Mouse (Mus musculus) liver, embryonic 12.5 days (tissue): Measurements from ENCODE around the gene Bnipl. TPM values are rescaled to one million over a fixed set of nuclear protein-coding genes. Genes with fewer than 3 reads are reported as not detected.

ENCODE experiments used
- ATAC-seq: fragments of 200-750 bp; cut with Nextera tagmentation; 2 replicates; pipeline ENCODE4 v1.8.0; 2017; ENCODE audit warnings: moderate number of reproducible peaks, mild to moderate bottlenecking, moderate library complexity
- H3K27ac ChIP-seq: fragments of 300-500 bp; sonication (generic); 2 replicates; pipeline ENCODE4 v1.5.1; 2016; ENCODE audit warnings: mild to moderate bottlenecking
- H3K27me3 ChIP-seq: fragments of 300-500 bp; sonication (generic); replicated peaks from 2 replicates; pipeline ENCODE4 v1.6.1; 2016; ENCODE audit warnings: mild to moderate bottlenecking, moderate library complexity
- H3K36me3 ChIP-seq: fragments of 300-500 bp; sonication (generic); 2 replicates; pipeline ENCODE4 v1.6.1; 2016; ENCODE audit warnings: mild to moderate bottlenecking, moderate library complexity
- H3K4me1 ChIP-seq: fragments of 300-500 bp; sonication (generic); 2 replicates; pipeline ENCODE4 v1.6.1; 2016
- H3K4me2 ChIP-seq: fragments of 300-500 bp; sonication (generic); 2 replicates; pipeline ENCODE4 v1.6.1; 2016; ENCODE audit warnings: mild to moderate bottlenecking, moderate library complexity
- H3K4me3 ChIP-seq: fragments of 300-500 bp; sonication (generic); 2 replicates; pipeline ENCODE4 v1.5.1; 2016; ENCODE audit warnings: mild to moderate bottlenecking, moderate library complexity
- H3K9ac ChIP-seq: fragments of 300-500 bp; sonication (generic); 2 replicates; pipeline ENCODE4 v1.6.1; 2016; ENCODE audit warnings: mild to moderate bottlenecking, moderate library complexity
- H3K9me3 ChIP-seq: fragments of 300-500 bp; sonication (generic); replicated peaks from 2 replicates; pipeline ENCODE4 v1.6.1; 2016; ENCODE audit warnings: mild to moderate bottlenecking, moderate library complexity
- WGBS: fragments of 180-500 bp; shearing (Covaris S2); methylation state at CpG from one replicate; pipeline ENCODE4 v1.1.7; 2016; ENCODE audit not compliant: insufficient replicate concordance; 5-methylcytosine and 5-hydroxymethylcytosine counted together
- polyA plus RNA-seq: library from polyadenylated mRNA; unstranded; fragments of >200 nt; fragmentation: Nextera tagmentation; extraction: Ambion mirVana; gene quantifications from 2 replicates; pipeline ENCODE4 v1.2.1, GENCODE M21; 2016

Gene Bnipl
- polyA plus RNA-seq, 1 experiment from 2014 or later = not detected

DNA sequence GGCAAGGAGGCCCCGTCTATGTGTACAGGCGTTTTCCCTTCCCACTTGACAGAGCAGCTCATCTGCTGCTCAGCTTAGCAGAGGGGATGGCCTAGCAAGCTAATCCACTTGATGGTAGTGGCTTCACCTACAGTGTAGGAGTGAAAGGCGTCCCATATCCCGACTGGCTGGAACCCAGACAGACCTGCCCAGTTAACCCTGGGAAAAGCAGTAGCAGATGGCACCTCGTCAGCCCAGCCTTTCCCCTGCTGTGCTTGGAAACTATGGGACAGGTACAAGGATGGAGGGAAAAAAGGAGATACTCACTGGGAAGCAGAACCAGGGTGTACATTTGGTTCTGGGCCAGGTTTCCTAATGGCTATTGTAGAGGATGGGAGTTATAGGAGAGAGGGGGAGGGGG, 632 bp downstream of the Bnipl start:
- no peak overlapping the region for H3K9ac ChIP-seq
- no peak overlapping the region for H3K4me3 ChIP-seq
- WGBS = 71% methylated on average over 5 of the region's 5 CpGs
- ATAC-seq = no peak
- no peaks in the 10 kb centered on the region for H3K27me3 ChIP-seq
- peaks cover 19% of the 10 kb centered on the region for H3K4me1 ChIP-seq
- H3K4me2 ChIP-seq = no peak overlapping the region
- H3K9me3 ChIP-seq = no peaks in the 10 kb centered on the region
- H3K27ac ChIP-seq = no peak overlapping the region
- peaks cover 22% of the 10 kb centered on the region for H3K36me3 ChIP-seq

GRCm38 (mm10) chr3:95247660-95248336, 3.2 kb downstream of the Bnipl start:
- Histone ChIP-seq H3K4me3 (no peak overlapping the region), H3K9me3 (no peaks in the 10 kb centered on the region), H3K27ac (no peak overlapping the region), H3K36me3 (peaks cover under 1% of the 10 kb centered on the region), H3K9ac (no peak overlapping the region), H3K4me1 (peaks cover 19% of the 10 kb centered on the region), H3K4me2 (no peak overlapping the region), H3K27me3 (no peaks in the 10 kb centered on the region)
- 40% methylated on average over 1 of the region's 1 CpGs for WGBS
- ATAC-seq = no peak

DNA sequence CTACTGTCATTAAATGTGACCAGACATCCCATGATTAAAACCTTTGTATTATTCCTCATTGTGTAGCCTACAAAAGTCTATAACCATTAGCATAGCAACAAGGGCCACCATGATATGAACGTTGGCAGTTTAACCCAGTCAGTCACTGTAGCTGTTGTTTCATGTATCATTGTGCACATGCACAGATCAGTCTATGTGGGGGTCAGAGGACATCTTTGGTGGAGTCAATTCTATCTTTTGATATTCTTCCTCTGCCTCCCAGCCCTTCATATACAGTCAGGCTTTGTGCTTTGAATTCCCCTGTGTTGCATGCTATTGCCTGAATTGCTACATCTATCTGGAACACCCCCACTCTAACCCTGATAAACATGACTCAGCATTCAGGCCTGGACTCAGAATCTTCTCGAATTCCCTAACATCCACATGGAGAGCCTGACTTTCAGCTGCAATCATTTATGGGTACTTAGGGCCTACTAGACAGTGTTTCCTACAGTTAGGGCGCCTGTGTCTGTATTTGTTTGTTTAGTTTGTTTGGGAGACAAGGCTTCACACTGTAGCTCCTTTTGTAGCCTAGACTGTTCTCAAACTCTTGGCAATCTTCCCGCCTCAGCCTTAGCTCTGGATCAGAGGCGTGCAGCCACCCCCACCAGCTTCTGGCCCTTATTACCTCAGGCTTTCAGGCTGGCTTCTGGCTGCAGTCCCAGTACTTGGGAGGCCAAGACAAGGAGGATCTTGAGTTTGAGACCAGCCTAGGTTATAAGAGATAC, 4.3 kb downstream of the Bnipl start:
- ATAC-seq = no peak
- Histone ChIP-seq H3K4me3 (no peak overlapping the region), H3K27ac (peak overlapping the region; percentile 32; the same call in 1 of the 2 replicates), H3K9me3 (no peaks in the 10 kb centered on the region), H3K9ac (no peak overlapping the region), H3K4me1 (peaks cover 19% of the 10 kb centered on the region), H3K4me2 (no peak overlapping the region), H3K36me3 (no peaks in the 10 kb centered on the region; the same call in 1 of the 2 replicates), H3K27me3 (no peaks in the 10 kb centered on the region)
- WGBS = 68% methylated on average over 5 of the region's 5 CpGs

DNA sequence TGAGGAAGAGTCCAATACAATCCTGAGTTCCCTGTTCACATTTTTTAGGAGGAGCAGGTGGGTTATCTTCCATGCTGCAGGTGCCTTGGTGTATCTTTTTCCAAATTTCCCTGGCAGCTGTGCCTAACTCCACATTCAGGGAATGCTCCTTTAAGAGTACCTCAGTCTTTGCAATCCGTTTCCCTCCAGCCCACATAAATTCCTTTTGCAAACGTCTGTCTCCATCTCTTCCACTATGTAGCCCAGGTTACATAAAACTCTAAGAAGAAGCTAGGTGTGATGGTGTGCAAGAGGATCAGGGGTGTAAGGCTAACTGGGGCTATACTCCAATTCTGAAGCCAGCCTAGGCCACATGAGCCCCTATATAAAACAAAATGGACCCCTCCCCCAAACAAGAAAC, 7.9 kb downstream of the Bnipl start:
- Histone ChIP-seq H3K4me2 (no peak overlapping the region), H3K36me3 (peaks cover 4% of the 10 kb centered on the region), H3K4me1 (peaks cover 26% of the 10 kb centered on the region), H3K27ac (no peak overlapping the region), H3K9ac (no peak overlapping the region), H3K4me3 (no peak overlapping the region), H3K9me3 (no peaks in the 10 kb centered on the region), H3K27me3 (no peaks in the 10 kb centered on the region)
- ATAC-seq = no peak
- WGBS = 80% methylated on average over 2 of the region's 2 CpGs

- Histone ChIP-seq H3K9ac (peak within 1 kb of the TSS; percentile 45), H3K27me3 (no peaks in the 10 kb centered on the region), H3K4me3 (no peak within 1 kb of the TSS), H3K36me3 (peaks cover 20% of the 10 kb centered on the region), H3K27ac (no peak within 1 kb of the TSS), H3K9me3 (no peaks in the 10 kb centered on the region), H3K4me1 (peaks cover 15% of the 10 kb centered on the region), H3K4me2 (peak within 1 kb of the TSS; percentile 46)
- no peak for ATAC-seq
- WGBS = 76% methylated on average over 7 of the region's 7 CpGs
These were observed 9.5 kb downstream of the Bnipl start, which contains the start of gene Gm128 for GRCm38 (mm10) chr3:95241498-95241897. Gene Gm128 (minus strand): TSS chr3:95241598.

- peaks cover 12% of the 10 kb centered on the region for H3K4me1 ChIP-seq
- H3K4me3 ChIP-seq = no peak overlapping the region
- ATAC-seq = no peak
- peak overlapping the region; percentile 45 for H3K9ac ChIP-seq
- peaks cover 26% of the 10 kb centered on the region for H3K36me3 ChIP-seq
- H3K4me2 ChIP-seq = peak overlapping the region; percentile 46
- 41% methylated on average over 17 of the region's 17 CpGs for WGBS
- H3K9me3 ChIP-seq = no peaks in the 10 kb centered on the region
- no peaks in the 10 kb centered on the region for H3K27me3 ChIP-seq
- H3K27ac ChIP-seq = no peak overlapping the region
These were observed 10.1 kb downstream of the Bnipl start for GRCm38 (mm10) chr3:95240900-95241299.

- no peak overlapping the region for H3K4me3 ChIP-seq
- ATAC-seq = no peak
- no peak overlapping the region for H3K9ac ChIP-seq
- H3K4me2 ChIP-seq = peak overlapping the region; percentile 46; the same call in 1 of the 2 replicates
- H3K27ac ChIP-seq = 0 out of 2 replicates have a peak overlapping the region, but pooled peaks have one; percentile 1
- no peaks in the 10 kb centered on the region for H3K9me3 ChIP-seq
- WGBS = 75% methylated on average over 12 of the region's 12 CpGs
- H3K27me3 ChIP-seq = no peaks in the 10 kb centered on the region
- peaks cover 35% of the 10 kb centered on the region for H3K36me3 ChIP-seq
- H3K4me1 ChIP-seq = peaks cover 12% of the 10 kb centered on the region
These were observed 11.0 kb downstream of the Bnipl start for GRCm38 (mm10) chr3:95239971-95240370.

DNA sequence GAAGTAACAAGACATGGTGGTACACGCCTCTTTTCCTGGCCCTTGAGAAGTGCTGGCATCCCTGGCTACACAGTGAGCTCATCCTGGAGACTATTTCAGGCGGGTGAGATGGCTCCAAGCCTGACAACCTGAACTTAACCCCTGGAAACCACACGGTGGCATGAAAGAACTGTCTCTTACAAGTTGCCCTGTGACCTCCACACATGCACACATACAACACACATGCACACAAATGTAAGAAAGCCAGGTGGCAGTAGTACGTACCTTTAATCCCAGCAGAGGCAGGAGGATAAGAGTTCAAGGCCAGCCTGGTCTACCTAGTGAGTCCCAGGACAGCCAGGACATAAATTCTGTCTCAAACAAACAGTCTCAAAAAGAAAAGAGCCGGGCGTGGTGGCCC, 12.0 kb downstream of the Bnipl start:
- H3K9me3 ChIP-seq = no peaks in the 10 kb centered on the region
- H3K27me3 ChIP-seq = no peaks in the 10 kb centered on the region
- no peak overlapping the region for H3K27ac ChIP-seq
- H3K4me3 ChIP-seq = no peak overlapping the region
- peaks cover 45% of the 10 kb centered on the region for H3K36me3 ChIP-seq
- H3K4me2 ChIP-seq = no peak overlapping the region
- ATAC-seq = no peak
- 71% methylated on average over 6 of the region's 6 CpGs for WGBS
- H3K9ac ChIP-seq = no peak overlapping the region
- H3K4me1 ChIP-seq = peaks cover 12% of the 10 kb centered on the region

GRCm38 (mm10) chr3:95237541-95238099, 13.4 kb downstream of the Bnipl start:
- Histone ChIP-seq H3K9ac (no peak overlapping the region), H3K27ac (no peak overlapping the region), H3K27me3 (no peaks in the 10 kb centered on the region), H3K9me3 (no peaks in the 10 kb centered on the region), H3K36me3 (peaks cover 59% of the 10 kb centered on the region), H3K4me3 (no peak overlapping the region), H3K4me2 (no peak overlapping the region), H3K4me1 (peaks cover 19% of the 10 kb centered on the region)
- 83% methylated on average over 8 of the region's 8 CpGs for WGBS
- ATAC-seq = no peak

GRCm38 (mm10) chr3:95235386-95236301, 15.3 kb downstream of the Bnipl start:
- H3K27ac ChIP-seq = no peak overlapping the region
- H3K9me3 ChIP-seq = no peaks in the 10 kb centered on the region
- H3K9ac ChIP-seq = no peak overlapping the region
- 87% methylated on average over 23 of the region's 23 CpGs for WGBS
- H3K4me2 ChIP-seq = no peak overlapping the region
- no peaks in the 10 kb centered on the region for H3K27me3 ChIP-seq
- peaks cover 35% of the 10 kb centered on the region for H3K4me1 ChIP-seq
- H3K4me3 ChIP-seq = no peak overlapping the region
- peaks cover 73% of the 10 kb centered on the region for H3K36me3 ChIP-seq
- no peak for ATAC-seq

- 87% methylated on average over 16 of the region's 16 CpGs for WGBS
- ATAC-seq = no peak
- Histone ChIP-seq H3K4me1 (peaks cover 42% of the 10 kb centered on the region), H3K27me3 (no peaks in the 10 kb centered on the region), H3K9ac (no peak overlapping the region), H3K9me3 (no peaks in the 10 kb centered on the region), H3K4me3 (no peak overlapping the region), H3K36me3 (peaks cover 72% of the 10 kb centered on the region), H3K27ac (no peak overlapping the region), H3K4me2 (no peak overlapping the region)
These were observed 17.6 kb downstream of the Bnipl start for GRCm38 (mm10) chr3:95233303-95233980.
